Mouse (Mus musculus): ENCODE measurements around the gene H2-D1. TPM values are rescaled to one million over a fixed set of nuclear protein-coding genes. Genes with fewer than 3 reads are reported as not detected.

Gene H2-D1
- total RNA-seq, 2 experiments from 2014 or later = 117 to 217 TPM

DNA sequence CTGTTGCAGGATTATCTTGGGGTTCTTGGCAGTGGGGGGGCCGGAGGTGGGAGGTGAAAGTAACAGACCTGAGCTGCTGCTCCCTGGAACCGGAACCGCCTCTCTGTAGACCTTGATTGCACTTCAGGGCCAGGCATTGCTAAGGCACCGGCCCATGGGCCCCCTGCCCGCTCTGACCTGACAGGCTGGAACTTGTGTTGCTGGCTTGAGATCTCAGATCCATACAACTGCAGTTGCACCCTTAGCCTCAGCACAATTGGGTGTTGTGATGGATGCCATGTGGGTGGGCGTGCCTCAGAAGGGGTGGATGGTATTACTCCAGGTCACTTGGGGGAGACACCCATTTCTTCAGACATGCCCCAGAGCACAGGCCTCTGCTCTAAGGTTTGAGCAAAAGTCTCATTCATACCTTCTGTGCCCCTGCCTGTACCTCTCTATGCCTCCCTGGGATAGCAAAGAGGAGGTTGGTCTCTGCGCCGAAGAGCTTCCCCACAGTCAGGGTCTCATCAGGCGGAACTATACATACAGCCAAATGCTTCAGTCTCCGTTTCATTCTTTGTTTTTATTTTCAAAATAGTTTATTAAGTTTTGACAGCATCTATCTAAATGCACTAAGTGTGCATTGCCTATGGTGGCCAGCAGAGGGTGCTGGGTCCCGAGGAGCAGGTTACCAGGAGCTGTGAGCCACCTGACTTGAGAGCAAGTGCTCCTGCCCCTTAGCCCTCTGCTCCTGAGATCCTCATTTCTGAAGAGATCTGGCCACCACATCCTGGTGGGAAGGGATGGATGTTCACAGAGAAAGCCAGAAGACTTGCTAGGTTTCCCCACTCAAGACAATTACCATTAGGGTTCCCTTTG, 8.1 kb upstream of the H2-D1 start:
- peak; percentile 69 for ATAC-seq (replicated peaks; ENCODE audit: low FRiP score, poor library complexity, severe bottlenecking)

GRCm38 (mm10) chr17:35255301-35255700, 7.2 kb upstream of the H2-D1 start:
- ATAC-seq (replicated peaks; ENCODE audit: low FRiP score, poor library complexity, severe bottlenecking) = no peak

DNA sequence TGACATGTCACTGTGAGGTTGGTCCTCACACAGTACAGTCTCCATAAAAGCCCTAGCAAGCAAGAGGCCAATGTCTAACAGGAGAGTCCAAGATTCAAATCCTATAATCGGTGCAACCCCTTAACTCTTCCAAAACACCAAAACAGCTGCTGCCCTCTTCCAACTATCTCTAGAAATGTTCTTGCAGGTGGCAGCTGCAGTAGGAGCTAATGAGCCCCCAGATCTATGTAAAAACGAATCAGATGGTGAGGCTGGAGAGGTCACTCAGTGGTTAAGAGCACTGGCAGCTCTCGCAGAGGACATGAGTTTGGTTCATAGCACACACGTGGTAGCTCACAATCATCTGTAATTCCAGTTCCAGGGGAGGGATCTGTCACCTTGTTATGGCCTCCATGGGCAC, 6.8 kb upstream of the H2-D1 start:
- ATAC-seq (replicated peaks; ENCODE audit: low FRiP score, poor library complexity, severe bottlenecking) = no peak

DNA sequence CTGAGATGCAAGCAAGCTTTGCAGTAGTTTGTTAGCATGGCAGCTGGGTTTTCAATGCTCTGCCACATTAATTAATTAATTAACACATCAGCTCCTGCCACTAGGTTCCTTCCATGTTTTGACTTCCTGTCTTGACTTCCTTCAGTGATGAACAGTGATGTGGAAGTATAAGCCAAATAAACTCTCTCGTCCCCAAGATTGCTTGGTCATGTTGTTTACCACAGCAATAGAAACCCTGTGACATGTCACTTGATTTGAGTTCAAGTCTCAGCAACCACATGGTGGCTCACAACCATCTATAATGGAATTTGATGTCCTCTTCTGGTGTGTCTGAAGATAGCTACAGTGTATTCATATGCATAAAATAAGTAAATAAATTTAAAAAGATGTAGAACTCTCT, 5.2 kb upstream of the H2-D1 start:
- peak; percentile 60 for ATAC-seq (replicated peaks; ENCODE audit: low FRiP score, poor library complexity, severe bottlenecking)

GRCm38 (mm10) chr17:35257824-35258491, 4.6 kb upstream of the H2-D1 start:
- ATAC-seq (replicated peaks; ENCODE audit: low FRiP score, poor library complexity, severe bottlenecking) = peak; percentile 68

- ATAC-seq (replicated peaks; ENCODE audit: low FRiP score, poor library complexity, severe bottlenecking) = no peak
These were observed 3.7 kb upstream of the H2-D1 start for GRCm38 (mm10) chr17:35258492-35259478.

GRCm38 (mm10) chr17:35259621-35260020, 2.9 kb upstream of the H2-D1 start:
- ATAC-seq (replicated peaks; ENCODE audit: low FRiP score, poor library complexity, severe bottlenecking) = no peak

DNA sequence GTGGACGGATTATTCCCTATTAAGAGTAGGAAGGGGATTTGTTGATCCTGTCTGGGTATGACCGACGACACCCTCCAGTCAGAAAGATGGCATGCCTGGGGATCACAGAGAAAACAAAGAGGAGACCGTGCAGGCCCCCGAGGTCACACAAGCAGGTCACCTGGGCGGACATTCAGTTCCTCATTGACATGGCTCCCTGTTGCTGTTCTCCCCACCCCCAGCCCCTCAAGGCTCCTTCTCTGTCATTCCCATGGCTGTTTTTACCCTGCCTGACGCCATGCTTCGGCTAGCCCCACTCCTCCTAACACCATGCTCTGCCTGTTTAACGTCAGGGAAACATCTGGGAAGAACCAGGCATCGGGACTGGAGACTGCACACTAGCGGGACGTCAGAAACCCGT, 879 bp upstream of the H2-D1 start:
- no peak for ATAC-seq (replicated peaks; ENCODE audit: low FRiP score, poor library complexity, severe bottlenecking)

GRCm38 (mm10) chr17:35263523-35263883, 973 bp downstream of the H2-D1 start:
- ATAC-seq (replicated peaks; ENCODE audit: low FRiP score, poor library complexity, severe bottlenecking) = no peak; the same call in 1 of the 2 replicates

DNA sequence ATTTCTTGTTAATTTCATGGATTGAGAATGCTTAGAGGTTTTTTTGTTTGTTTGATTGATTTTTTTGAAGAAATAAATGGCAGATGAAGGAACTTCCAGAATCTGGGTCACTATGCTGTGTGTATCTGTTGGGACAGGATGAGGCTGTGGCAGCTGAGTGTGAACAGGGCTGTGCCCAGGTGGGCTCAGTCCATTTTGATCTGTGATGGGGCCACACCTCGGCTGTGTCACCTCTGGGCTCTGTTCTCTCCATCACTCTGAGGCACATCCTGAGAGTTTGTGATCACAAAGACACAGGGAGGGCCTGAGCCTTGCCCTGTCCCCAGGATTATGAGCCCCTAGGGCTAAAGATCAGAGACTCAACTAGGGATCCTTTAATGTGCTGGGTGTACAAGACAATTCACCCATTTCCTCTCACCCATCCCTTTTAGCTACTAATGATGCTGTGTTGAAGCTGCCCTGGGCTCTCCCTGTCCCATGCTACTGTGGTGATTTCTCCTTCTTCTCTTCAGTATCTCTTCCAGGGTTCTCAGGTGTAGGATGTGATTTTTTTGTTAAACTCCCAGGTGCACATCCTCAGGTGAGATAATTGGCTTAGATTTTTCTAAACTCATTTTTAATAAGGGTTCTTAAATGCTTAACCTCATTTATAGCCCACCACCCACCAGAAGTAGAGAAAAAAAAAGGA, 5.0 kb downstream of the H2-D1 start:
- no peak for ATAC-seq (replicated peaks; ENCODE audit: low FRiP score, poor library complexity, severe bottlenecking)

DNA sequence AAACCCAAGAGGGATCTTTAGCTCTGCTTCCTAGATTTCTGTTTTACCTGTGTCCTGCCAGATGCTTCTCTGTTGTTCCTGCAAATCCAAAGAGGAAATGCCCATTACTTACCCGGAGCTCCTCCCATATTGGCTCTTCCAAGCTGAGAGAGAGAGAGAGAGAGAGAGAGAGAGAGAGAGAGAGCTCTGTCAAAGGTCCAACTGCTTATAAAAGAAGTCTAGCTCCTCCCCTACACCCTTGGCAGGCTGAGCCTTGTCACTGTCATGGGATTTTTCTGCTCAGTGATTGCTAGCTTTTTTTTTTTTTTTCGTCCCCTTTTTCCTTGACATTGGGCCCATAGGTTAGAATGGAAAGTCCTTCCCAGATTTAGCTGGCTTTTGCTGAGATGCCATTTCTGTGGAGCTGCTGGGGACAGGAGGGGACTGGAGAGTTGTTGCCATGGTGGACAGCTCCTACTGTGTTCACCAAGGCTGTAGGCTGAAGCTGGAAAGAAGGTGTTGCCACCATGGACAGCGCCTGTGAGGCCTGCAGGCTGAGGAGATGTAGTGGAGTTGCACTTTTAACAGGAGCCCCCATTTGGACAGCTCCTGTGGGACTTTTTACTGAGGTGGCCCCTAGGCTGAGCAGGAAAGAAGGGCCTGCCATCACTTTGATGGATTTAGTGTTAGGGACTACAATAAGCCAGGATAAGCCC, 7.3 kb downstream of the H2-D1 start:
- ATAC-seq (replicated peaks; ENCODE audit: low FRiP score, poor library complexity, severe bottlenecking) = no peak

GRCm38 (mm10) chr17:35272249-35272648, 9.7 kb downstream of the H2-D1 start:
- no peak for ATAC-seq (replicated peaks; ENCODE audit: low FRiP score, poor library complexity, severe bottlenecking)

GRCm38 (mm10) chr17:35274770-35275169, 12.2 kb downstream of the H2-D1 start:
- ATAC-seq (replicated peaks; ENCODE audit: low FRiP score, poor library complexity, severe bottlenecking) = peak; percentile 93

DNA sequence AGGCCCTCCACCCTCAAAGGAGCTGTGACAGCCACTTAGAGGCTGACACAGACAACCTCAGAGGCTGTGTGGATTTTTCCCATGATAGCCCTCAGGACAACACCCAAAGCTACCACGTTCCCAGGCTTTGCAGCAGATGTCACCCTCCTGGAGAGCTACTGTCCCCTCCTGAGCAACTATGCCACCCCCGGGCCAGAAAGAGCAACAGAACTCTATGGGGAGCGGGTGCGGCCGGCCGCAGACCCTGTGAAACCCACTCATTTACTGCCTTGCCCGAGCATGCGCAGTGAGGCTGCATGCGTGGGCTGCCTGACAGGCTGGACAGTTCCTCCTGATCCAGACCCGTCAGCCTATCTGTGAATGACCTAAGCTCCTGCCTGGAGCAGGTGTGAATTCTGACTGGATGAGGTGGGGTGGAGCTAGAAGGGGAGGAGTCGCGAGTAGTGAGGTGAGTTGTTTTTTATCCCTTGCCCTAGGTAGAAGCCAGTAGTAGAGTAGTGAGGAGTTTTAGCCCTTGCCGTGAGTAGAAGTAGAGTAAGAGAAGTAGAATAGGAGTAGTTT, 13.9 kb downstream of the H2-D1 start:
- no peak for ATAC-seq (replicated peaks; ENCODE audit: low FRiP score, poor library complexity, severe bottlenecking)

GRCm38 (mm10) chr17:35278049-35278448, 15.5 kb downstream of the H2-D1 start:
- ATAC-seq (replicated peaks; ENCODE audit: low FRiP score, poor library complexity, severe bottlenecking) = no peak

DNA sequence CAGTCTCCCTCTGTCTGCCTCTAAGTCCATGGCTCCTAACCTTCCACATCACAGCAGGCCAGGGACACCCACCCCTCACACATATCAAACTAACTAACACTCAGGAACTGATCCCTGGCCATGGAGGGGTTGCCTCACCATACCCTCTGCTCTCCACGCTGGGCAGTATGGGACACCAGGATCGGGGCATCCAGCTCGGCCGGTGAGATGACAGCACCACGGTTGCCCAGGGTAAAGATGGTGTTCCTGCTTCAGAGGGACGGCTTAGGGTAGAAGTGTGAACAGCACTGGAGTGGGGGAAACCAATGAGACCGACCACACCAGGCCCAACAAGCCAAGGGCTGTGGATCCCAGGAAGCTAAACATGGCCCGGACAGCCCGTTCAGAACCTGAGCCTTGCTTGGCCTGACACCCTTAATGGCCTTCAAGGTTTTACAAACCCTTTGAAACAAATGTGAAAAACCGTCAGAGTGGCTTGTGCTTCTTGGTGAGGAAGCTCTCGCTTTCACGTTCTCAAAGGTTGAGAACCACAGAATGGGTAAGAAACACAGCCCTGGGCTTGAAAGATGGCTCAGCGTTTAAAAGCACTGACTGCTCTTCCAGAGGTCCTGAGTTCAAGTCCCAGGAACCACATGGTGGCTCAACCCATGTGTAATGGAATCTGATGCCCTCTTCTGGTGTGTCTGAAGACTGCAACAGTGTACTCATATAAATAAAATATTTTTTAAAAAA, 16.6 kb downstream of the H2-D1 start:
- no peak for ATAC-seq (replicated peaks; ENCODE audit: low FRiP score, poor library complexity, severe bottlenecking)

GRCm38 (mm10) chr17:35280276-35280675, 17.7 kb downstream of the H2-D1 start:
- no peak for ATAC-seq (replicated peaks; ENCODE audit: low FRiP score, poor library complexity, severe bottlenecking)

- no peak for ATAC-seq (replicated peaks; ENCODE audit: low FRiP score, poor library complexity, severe bottlenecking)
These were observed 22.9 kb downstream of the H2-D1 start for GRCm38 (mm10) chr17:35285431-35285830.
